Comparison of ENCODE assay signal across 25 mouse cellular contexts in the genomic region with DNA sequence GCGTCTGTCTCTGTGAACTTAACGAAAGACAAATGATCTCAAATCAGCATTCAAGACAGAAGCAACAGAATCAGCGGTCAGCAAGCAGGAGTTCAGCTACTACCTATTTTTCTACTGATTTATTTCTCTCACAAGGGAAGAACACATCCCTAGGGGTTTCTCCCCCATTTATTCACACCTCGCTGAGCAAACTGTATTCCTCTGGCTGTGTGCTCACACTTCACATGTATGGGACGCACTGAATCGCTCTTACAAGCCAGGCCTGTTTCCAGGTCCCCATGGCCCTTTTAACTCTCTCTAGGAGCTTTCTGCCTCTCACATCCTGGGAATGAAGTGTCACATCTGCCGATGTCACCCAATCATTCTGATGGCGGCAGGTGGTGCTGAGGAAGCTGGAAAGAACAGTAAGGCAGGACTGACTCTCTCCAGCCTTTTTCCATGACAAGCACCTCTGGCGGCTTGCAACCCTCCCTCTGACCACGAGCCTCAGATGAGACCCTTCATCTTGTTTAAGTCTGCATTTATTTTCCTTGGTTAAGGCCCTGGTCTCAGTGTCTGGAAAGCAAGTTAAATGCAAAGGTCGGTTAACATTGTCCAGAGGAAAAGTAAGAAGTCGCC.
DNase-seq lines count a peak whose midpoint lies in the region; ATAC-seq lines count a peak whose summit lies in the region.
"Had no signal": no experiment of that assay in that cellular context is flagged by ENCODE, and none has a peak within 500 bp of the region (broad histone marks: within the 10 kb centered on the region; RNA-seq: fewer than 3 reads in every experiment).

No protein-coding gene starts in this region.

- no peak for ATAC-seq in heart, embryonic 12.5 days (ENCODE audit: insufficient number of reproducible peaks, low FRiP score)
- ATAC-seq in forebrain, embryonic 13.5 days: peak; percentile 61; the same call in 1 of the 2 replicates
- 0 out of 2 replicates have a peak, but pooled peaks have one; percentile 15 for ATAC-seq in neural tube, embryonic 13.5 days (ENCODE audit: low read depth)
- ATAC-seq: liver, embryonic 12.5 days had no signal

- 0 out of 2 replicates have a peak overlapping the region, but pooled peaks have one; percentile 67 for H3K27ac ChIP-seq in heart, embryonic 10.5 days
- H3K27ac ChIP-seq in heart, embryonic 12.5 days (ENCODE audit: poor library complexity, severe bottlenecking): no peak overlapping the region
- H3K27ac ChIP-seq in forebrain, embryonic 13.5 days: no peak overlapping the region; the same call in 1 of the 2 replicates
- no peak overlapping the region for H3K27ac ChIP-seq in neural tube, embryonic 13.5 days (replicated peaks)
- H3K27ac ChIP-seq in embryonic facial prominence, embryonic 10.5 days (replicated peaks): no peak overlapping the region
- H3K27ac ChIP-seq: embryonic facial prominence, embryonic 13.5 days; gastrocnemius, adult 2 months; heart, embryonic 13.5 days; hindbrain, embryonic 12.5 days; kidney, embryonic 15.5 days; limb, embryonic 13.5 days; liver, embryonic 12.5 days had no signal

- H3K9ac ChIP-seq in heart, embryonic 12.5 days: no peak overlapping the region
- H3K9ac ChIP-seq in forebrain, embryonic 13.5 days: no peak overlapping the region
- H3K9ac ChIP-seq in neural tube, embryonic 13.5 days: no peak overlapping the region
- H3K9ac ChIP-seq: embryonic facial prominence, embryonic 13.5 days; heart, embryonic 13.5 days; hindbrain, embryonic 12.5 days; kidney, embryonic 15.5 days; limb, embryonic 13.5 days; liver, embryonic 12.5 days had no signal

- 57% methylated on average over 12 of the region's 12 CpGs for WGBS in heart, embryonic 10.5 days
- 48% methylated on average over 12 of the region's 12 CpGs for WGBS in heart, embryonic 12.5 days
- WGBS in forebrain, embryonic 13.5 days: 35% methylated on average over 12 of the region's 12 CpGs
- WGBS in neural tube, embryonic 13.5 days: 31% methylated on average over 12 of the region's 12 CpGs
- 73% methylated on average over 12 of the region's 12 CpGs for WGBS in embryonic facial prominence, embryonic 10.5 days

- no peak for DNase-seq in heart, embryonic 10.5 days (ENCODE audit: low spot score)
- peak; percentile 62 for DNase-seq in embryo, embryonic 10.5 days (ENCODE audit: low spot score)
- DNase-seq in urinary bladder, postnatal 10 days (ENCODE audit: low spot score): no peak
- DNase-seq in embryonic facial prominence, embryonic 10.5 days (ENCODE audit: low spot score): no peak
- DNase-seq in adrenal gland, postnatal 36 days: no peak
- DNase-seq: adrenal gland, adult 8-10 months; cerebellum, adult 9-10 months; gastrocnemius, adult 2 months; heart, postnatal 14 days; kidney, adult 11 months; kidney, postnatal 36 days; lung, adult 18-20 months; lung, postnatal 10 days; right cerebral cortex, postnatal 25 days; spleen, adult 18-20 months had no signal

- H3K9me3 ChIP-seq in heart, embryonic 10.5 days: 0 out of 2 replicates have a peak, but pooled peaks cover 3% of the 10 kb centered on the region
- H3K9me3 ChIP-seq in heart, embryonic 12.5 days (replicated peaks): peaks cover 8% of the 10 kb centered on the region
- no peaks in the 10 kb centered on the region; the same call in none of the 2 replicates for H3K9me3 ChIP-seq in forebrain, embryonic 13.5 days (replicated peaks)
- peaks cover 9% of the 10 kb centered on the region; the same call in 1 of the 2 replicates for H3K9me3 ChIP-seq in neural tube, embryonic 13.5 days
- H3K9me3 ChIP-seq in embryonic facial prominence, embryonic 10.5 days: peaks cover 6% of the 10 kb centered on the region
- H3K9me3 ChIP-seq: liver, embryonic 12.5 days had no signal

- H3K36me3 ChIP-seq in heart, embryonic 10.5 days: no peaks in the 10 kb centered on the region
- H3K36me3 ChIP-seq in heart, embryonic 12.5 days: no peaks in the 10 kb centered on the region
- H3K36me3 ChIP-seq in forebrain, embryonic 13.5 days (ENCODE audit: poor library complexity, severe bottlenecking): no peaks in the 10 kb centered on the region
- H3K36me3 ChIP-seq in neural tube, embryonic 13.5 days: no peaks in the 10 kb centered on the region
- H3K36me3 ChIP-seq in embryonic facial prominence, embryonic 10.5 days (replicated peaks): no peaks in the 10 kb centered on the region
- H3K36me3 ChIP-seq: embryonic facial prominence, embryonic 13.5 days; heart, embryonic 13.5 days; hindbrain, embryonic 12.5 days; kidney, embryonic 15.5 days; limb, embryonic 13.5 days; liver, embryonic 12.5 days had no signal

- H3K4me1 ChIP-seq in heart, embryonic 10.5 days: no peaks in the 10 kb centered on the region
- peaks cover 9% of the 10 kb centered on the region; the same call in 1 of the 2 replicates for H3K4me1 ChIP-seq in heart, embryonic 12.5 days (replicated peaks)
- peaks cover 13% of the 10 kb centered on the region for H3K4me1 ChIP-seq in forebrain, embryonic 13.5 days
- H3K4me1 ChIP-seq in neural tube, embryonic 13.5 days (replicated peaks): peaks cover 7% of the 10 kb centered on the region
- H3K4me1 ChIP-seq in embryonic facial prominence, embryonic 10.5 days: no peaks in the 10 kb centered on the region
- H3K4me1 ChIP-seq: kidney, embryonic 15.5 days; liver, embryonic 12.5 days had no signal

- no peak overlapping the region for H3K4me2 ChIP-seq in heart, embryonic 12.5 days
- no peak overlapping the region for H3K4me2 ChIP-seq in forebrain, embryonic 13.5 days
- no peak overlapping the region for H3K4me2 ChIP-seq in neural tube, embryonic 13.5 days
- H3K4me2 ChIP-seq: embryonic facial prominence, embryonic 13.5 days; heart, embryonic 13.5 days; hindbrain, embryonic 12.5 days; kidney, embryonic 15.5 days; limb, embryonic 13.5 days; liver, embryonic 12.5 days had no signal

- no peaks in the 10 kb centered on the region for H3K27me3 ChIP-seq in heart, embryonic 10.5 days (ENCODE audit: insufficient read depth, poor library complexity, severe bottlenecking)
- H3K27me3 ChIP-seq in heart, embryonic 12.5 days (replicated peaks): no peaks in the 10 kb centered on the region
- no peaks in the 10 kb centered on the region for H3K27me3 ChIP-seq in forebrain, embryonic 13.5 days
- no peaks in the 10 kb centered on the region for H3K27me3 ChIP-seq in neural tube, embryonic 13.5 days
- no peaks in the 10 kb centered on the region for H3K27me3 ChIP-seq in embryonic facial prominence, embryonic 10.5 days (replicated peaks; ENCODE audit: low read depth, poor library complexity, severe bottlenecking)
- H3K27me3 ChIP-seq: embryonic facial prominence, embryonic 13.5 days; heart, embryonic 13.5 days; hindbrain, embryonic 12.5 days; kidney, embryonic 15.5 days; limb, embryonic 13.5 days; liver, embryonic 12.5 days had no signal

- H3K4me3 ChIP-seq in heart, embryonic 10.5 days: no peak overlapping the region
- H3K4me3 ChIP-seq in heart, embryonic 12.5 days: no peak overlapping the region
- no peak overlapping the region for H3K4me3 ChIP-seq in forebrain, embryonic 13.5 days
- H3K4me3 ChIP-seq in neural tube, embryonic 13.5 days: no peak overlapping the region
- H3K4me3 ChIP-seq in embryonic facial prominence, embryonic 10.5 days: no peak overlapping the region
- H3K4me3 ChIP-seq: embryonic facial prominence, embryonic 13.5 days; erythroblast, embryonic 14.5 days; gastrocnemius, adult 2 months; heart, embryonic 13.5 days; hindbrain, embryonic 12.5 days; kidney, embryonic 15.5 days; limb, embryonic 13.5 days; liver, embryonic 12.5 days had no signal
